Mouse (Mus musculus) stomach, postnatal 0 days (tissue): ENCODE results near the gene Pogk. TPM values are rescaled to one million over a fixed set of nuclear protein-coding genes. Genes with fewer than 3 reads are reported as not detected.

Source experiments
- ATAC-seq: fragments of 200-750 bp; cut with Nextera tagmentation; 2 replicates; pipeline ENCODE4 v1.8.0; 2017; ENCODE audit not compliant: low FRiP score, low TSS enrichment
- DNase-seq: peaks from one replicate; pipeline ENCODE4 v3.0.0-alpha.2; 2016; ENCODE audit warnings: low spot score
- H3K27ac ChIP-seq: fragments of 300-500 bp; sonication (generic); replicated peaks from 2 replicates; pipeline ENCODE4 v1.5.1; 2014; ENCODE audit warnings: mild to moderate bottlenecking, control low read depth
- H3K27me3 ChIP-seq: fragments of 300-500 bp; sonication (generic); 2 replicates; pipeline ENCODE4 v1.6.1; 2014; ENCODE audit warnings: low read length; ENCODE audit not compliant: control insufficient read depth, insufficient read depth
- H3K36me3 ChIP-seq: fragments of 300-500 bp; sonication (generic); 2 replicates; pipeline ENCODE4 v1.6.1; 2014; ENCODE audit warnings: low read length, mixed read lengths; ENCODE audit not compliant: control insufficient read depth, insufficient read depth
- H3K4me1 ChIP-seq: fragments of 300-500 bp; sonication (generic); replicated peaks from 2 replicates; pipeline ENCODE4 v1.6.1; 2014; ENCODE audit warnings: antibody characterized with exemption; ENCODE audit not compliant: control insufficient read depth, insufficient read depth
- H3K4me2 ChIP-seq: fragments of 300-500 bp; sonication (generic); replicated peaks from 2 replicates; pipeline ENCODE4 v1.6.1; 2014; ENCODE audit warnings: low read depth, mild to moderate bottlenecking, control low read depth, moderate library complexity
- H3K4me3 ChIP-seq: fragments of 300-500 bp; sonication (generic); 2 replicates; pipeline ENCODE4 v1.5.1; 2014; ENCODE audit warnings: low read depth, low read length, control low read depth
- H3K9ac ChIP-seq: fragments of 300-500 bp; sonication (generic); 2 replicates; pipeline ENCODE4 v1.6.1; 2014; ENCODE audit warnings: mild to moderate bottlenecking, low read length, control low read depth, mixed read lengths
- H3K9me3 ChIP-seq: fragments of 300-500 bp; sonication (generic); 2 replicates; pipeline ENCODE4 v1.6.1; 2016; ENCODE audit warnings: low read length; ENCODE audit not compliant: control insufficient read depth
- CTCF ChIP-seq: IDR thresholded peaks from 2 replicates; pipeline ENCODE4 v1.5.1; 2016; ENCODE audit warnings: antibody characterized with exemption, low read depth, mild to moderate bottlenecking, moderate library complexity
- EP300 ChIP-seq: optimal IDR thresholded peaks from 2 replicates; pipeline ENCODE3; 2016; ENCODE audit warnings: antibody characterized with exemption
- WGBS: fragments of 180-500 bp; shearing (Covaris S2); extraction: QIAGEN DNeasy Blood & Tissue Kit; methylation state at CpG from one replicate; pipeline ENCODE4 v1.1.7; 2014; 5-methylcytosine and 5-hydroxymethylcytosine counted together
- polyA plus RNA-seq: library from polyadenylated mRNA; unstranded; fragments of >200 nt; fragmentation: Nextera tagmentation; extraction: Ambion mirVana; gene quantifications from 2 replicates; pipeline ENCODE4 v1.2.1, GENCODE M21; 2015

The Pogk gene
- polyA plus RNA-seq, 1 experiment from 2014 or later = 4.1 TPM

DNA sequence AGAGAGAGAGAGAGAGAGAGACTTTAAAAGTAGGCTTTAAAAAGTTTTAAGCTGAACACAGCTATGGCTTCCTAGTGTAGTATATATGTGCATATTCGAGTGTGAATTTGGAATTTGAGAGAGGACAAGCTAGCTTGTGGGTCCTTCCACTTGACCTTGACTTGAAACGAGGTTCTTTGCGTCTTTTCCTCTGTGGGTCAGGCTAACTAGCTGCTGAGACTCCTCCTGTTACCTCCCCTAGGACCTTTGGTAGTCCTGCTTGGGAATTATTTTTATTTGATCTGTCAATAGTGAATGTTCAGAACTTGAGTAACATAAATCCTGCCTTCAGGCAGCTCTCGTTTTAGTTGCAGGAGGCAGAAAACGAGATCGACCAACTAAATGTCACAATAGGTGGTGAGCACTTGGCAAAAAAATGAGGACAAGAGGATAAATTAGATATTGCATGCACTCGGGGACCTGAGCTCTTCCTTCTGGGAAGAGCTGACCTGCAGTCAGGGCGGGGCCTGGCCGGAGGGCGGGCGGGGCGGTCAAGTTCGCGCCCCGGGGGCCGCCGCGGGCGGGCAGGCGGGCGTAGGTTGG is 31.1 kb downstream of the Pogk start:
- 4% methylated on average over 21 of the region's 21 CpGs for WGBS
- DNase-seq = no peak

DNA sequence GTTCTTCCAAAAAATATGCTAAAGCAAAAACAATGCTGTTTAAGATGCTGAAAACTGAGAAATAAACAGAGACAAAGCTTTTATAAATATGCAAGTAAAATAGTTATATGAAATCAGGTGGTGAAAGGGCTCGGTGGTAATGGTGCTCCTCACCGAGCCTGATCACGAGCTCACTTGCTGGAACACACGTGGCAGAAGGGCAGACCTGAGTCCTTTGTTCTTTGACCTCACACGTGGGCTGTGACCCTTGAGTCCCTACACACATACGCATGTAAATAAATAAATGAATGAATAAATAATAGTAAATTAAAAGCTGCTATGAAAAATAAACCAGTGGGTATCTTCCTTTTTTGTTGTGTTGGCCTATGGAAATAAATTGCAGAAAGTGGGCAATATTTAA is 32.5 kb downstream of the Pogk start:
- no peak for DNase-seq
- no peak for TF ChIP-seq EP300
- TF ChIP-seq CTCF = no peak
- Histone ChIP-seq H3K4me2 (no peak overlapping the region), H3K4me3 (no peak overlapping the region), H3K9me3 (no peaks in the 10 kb centered on the region), H3K4me1 (peaks cover 6% of the 10 kb centered on the region), H3K9ac (no peak overlapping the region), H3K27me3 (no peaks in the 10 kb centered on the region), H3K36me3 (no peaks in the 10 kb centered on the region), H3K27ac (no peak overlapping the region)
- WGBS = 74% methylated on average over 6 of the region's 6 CpGs
- no peak for ATAC-seq

More for the DNA sequence above, 31.1 kb downstream of the Pogk start:
- Histone ChIP-seq H3K9me3 (no peaks in the 10 kb centered on the region), H3K27ac (peak overlapping the region; percentile 81), H3K4me1 (peaks cover 6% of the 10 kb centered on the region), H3K36me3 (no peaks in the 10 kb centered on the region; the same call in 1 of the 2 replicates), H3K4me3 (peak overlapping the region; percentile 95), H3K9ac (peak overlapping the region; percentile 68), H3K27me3 (no peaks in the 10 kb centered on the region), H3K4me2 (peak overlapping the region; percentile 69)
- TF ChIP-seq EP300 (no peak), CTCF (0 out of 2 replicates have a peak, but pooled peaks have one; percentile 1)
- no peak for ATAC-seq

DNA sequence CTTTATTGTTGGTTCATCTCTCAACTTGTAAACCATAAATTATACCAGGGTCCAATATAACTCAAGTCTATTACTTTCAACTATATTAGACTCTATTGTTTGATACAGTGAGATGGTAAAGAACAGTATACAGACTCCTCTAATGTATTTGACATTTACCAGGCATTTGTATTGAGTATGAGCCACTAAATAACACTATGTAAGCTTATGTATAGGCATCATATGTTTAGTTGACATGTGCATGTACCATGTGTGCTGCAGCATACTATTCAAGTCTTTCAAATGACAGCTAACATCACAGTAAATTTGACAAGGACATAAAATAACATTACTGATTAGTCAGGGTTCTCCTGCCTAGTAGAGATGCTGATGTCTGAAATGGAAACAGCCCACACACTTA is 46.5 kb downstream of the Pogk start:
- Histone ChIP-seq H3K4me3 (no peak overlapping the region), H3K4me2 (no peak overlapping the region), H3K9ac (no peak overlapping the region), H3K27ac (no peak overlapping the region), H3K9me3 (no peaks in the 10 kb centered on the region), H3K36me3 (no peaks in the 10 kb centered on the region), H3K4me1 (no peaks in the 10 kb centered on the region), H3K27me3 (no peaks in the 10 kb centered on the region)
- no peak for DNase-seq
- TF ChIP-seq EP300 (no peak), CTCF (no peak)
- no peak for ATAC-seq

DNA sequence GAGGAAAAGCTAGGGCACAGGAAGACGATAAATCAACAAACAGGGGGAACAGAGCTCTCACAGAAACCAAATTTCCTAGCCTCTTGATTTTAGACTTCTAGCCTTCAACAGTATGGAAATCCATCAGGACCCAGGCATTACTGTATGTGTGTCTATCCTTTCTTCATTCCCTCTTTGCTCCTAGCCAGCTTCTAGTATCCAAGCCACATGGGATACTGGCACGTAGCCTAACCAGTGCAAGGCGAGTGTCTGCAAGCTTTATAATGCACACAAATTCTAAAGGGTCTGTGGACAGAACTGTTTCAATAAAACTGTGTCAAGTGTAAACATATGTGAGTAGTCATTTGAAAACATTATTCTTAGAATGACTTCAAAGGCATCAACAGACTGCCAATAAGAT is 47.0 kb downstream of the Pogk start:
- H3K27me3 ChIP-seq = no peaks in the 10 kb centered on the region
- H3K27ac ChIP-seq = no peak overlapping the region
- H3K9ac ChIP-seq = no peak overlapping the region
- DNase-seq = no peak
- no peak overlapping the region for H3K4me3 ChIP-seq
- H3K4me2 ChIP-seq = no peak overlapping the region
- TF ChIP-seq CTCF (no peak), EP300 (no peak)
- H3K4me1 ChIP-seq = no peaks in the 10 kb centered on the region
- H3K9me3 ChIP-seq = no peaks in the 10 kb centered on the region
- ATAC-seq = no peak
- 60% methylated on average over 3 of the region's 3 CpGs for WGBS
- H3K36me3 ChIP-seq = no peaks in the 10 kb centered on the region

DNA sequence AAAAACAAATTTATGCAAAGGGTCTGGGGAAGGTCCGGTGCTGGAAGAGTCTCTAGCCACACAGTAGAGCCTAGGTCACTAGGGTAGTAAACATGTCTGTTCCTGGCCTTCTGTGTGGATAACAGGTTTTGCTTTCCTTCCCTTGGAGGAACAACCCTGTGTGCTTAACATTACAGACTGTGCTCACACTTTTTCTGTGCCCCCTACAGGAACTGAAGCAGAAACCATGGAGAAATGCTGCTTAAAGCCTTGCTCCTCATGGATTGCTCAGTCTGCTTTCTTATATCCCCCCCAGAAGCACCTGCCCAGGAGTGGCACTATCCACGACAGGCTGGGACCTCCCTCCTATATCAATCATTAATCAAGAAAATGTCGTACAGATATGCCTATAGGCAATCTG is 47.8 kb downstream of the Pogk start:
- H3K27me3 ChIP-seq = no peaks in the 10 kb centered on the region
- TF ChIP-seq CTCF (no peak; the same call in 1 of the 2 replicates), EP300 (no peak)
- no peak overlapping the region for H3K9ac ChIP-seq
- H3K4me3 ChIP-seq = no peak overlapping the region
- no peaks in the 10 kb centered on the region for H3K4me1 ChIP-seq
- no peaks in the 10 kb centered on the region for H3K36me3 ChIP-seq
- WGBS = 59% methylated on average over 3 of the region's 3 CpGs
- DNase-seq (no peak), ATAC-seq (no peak)
- H3K9me3 ChIP-seq = no peaks in the 10 kb centered on the region
- no peak overlapping the region for H3K4me2 ChIP-seq
- no peak overlapping the region for H3K27ac ChIP-seq

DNA sequence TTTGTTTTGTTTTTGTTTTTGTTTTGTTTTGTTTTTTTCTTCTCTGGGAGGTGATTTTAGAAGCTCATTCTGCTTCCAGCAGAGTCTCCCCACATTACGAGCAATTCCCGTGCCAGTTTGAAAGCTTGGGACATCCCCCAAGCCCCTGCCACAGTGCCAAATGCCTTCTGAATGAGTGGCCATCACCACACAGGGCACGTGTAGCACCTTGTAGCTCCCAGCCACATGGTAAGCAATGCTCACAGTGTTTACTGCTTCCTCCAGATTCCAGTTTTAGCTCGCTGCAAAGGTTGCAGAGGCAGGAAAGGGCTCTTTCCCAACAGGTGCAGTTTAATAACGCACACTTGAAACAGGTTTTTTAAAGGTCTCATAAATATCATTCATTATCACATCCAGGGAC is 48.8 kb downstream of the Pogk start:
- H3K9me3 ChIP-seq = no peaks in the 10 kb centered on the region

More for the DNA sequence above, 48.8 kb downstream of the Pogk start:
- no peaks in the 10 kb centered on the region for H3K27me3 ChIP-seq
- no peak overlapping the region for H3K27ac ChIP-seq
- WGBS = 75% methylated on average over 5 of the region's 5 CpGs
- H3K4me1 ChIP-seq = no peaks in the 10 kb centered on the region
- no peak for DNase-seq
- ATAC-seq = no peak
- no peak overlapping the region for H3K9ac ChIP-seq
- no peak for TF ChIP-seq CTCF
- TF ChIP-seq EP300 = no peak
- H3K36me3 ChIP-seq = no peaks in the 10 kb centered on the region
- H3K4me3 ChIP-seq = no peak overlapping the region
- no peak overlapping the region for H3K4me2 ChIP-seq
